Mouse (Mus musculus): ENCODE data around the gene Nrxn3. TPM values are rescaled to one million over a fixed set of nuclear protein-coding genes. Genes with fewer than 3 reads are reported as not detected.

Gene Nrxn3
- total RNA-seq, 1 experiment from 2014 or later, result 0.18 TPM

DNA sequence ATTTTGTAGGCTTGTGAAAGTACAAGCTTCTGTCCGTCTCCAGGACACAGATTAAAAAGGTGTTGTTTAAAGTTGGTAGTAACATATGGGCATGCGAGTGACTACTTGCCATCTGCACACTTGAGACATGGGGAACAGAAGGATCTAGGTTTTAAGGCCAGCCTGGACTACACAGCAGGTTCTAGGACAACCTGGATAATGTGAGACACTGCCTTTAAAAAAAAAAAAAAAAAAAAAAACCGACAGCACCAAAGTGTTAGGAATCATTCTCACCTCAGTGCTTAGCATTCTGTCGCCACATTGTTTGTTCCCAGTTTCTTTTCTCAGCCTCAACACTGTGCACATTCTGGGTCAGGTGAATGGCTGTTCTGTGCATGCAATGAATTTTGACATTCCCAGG is 985.2 kb downstream of the Nrxn3 start:
- no peak for DNase-seq

DNA sequence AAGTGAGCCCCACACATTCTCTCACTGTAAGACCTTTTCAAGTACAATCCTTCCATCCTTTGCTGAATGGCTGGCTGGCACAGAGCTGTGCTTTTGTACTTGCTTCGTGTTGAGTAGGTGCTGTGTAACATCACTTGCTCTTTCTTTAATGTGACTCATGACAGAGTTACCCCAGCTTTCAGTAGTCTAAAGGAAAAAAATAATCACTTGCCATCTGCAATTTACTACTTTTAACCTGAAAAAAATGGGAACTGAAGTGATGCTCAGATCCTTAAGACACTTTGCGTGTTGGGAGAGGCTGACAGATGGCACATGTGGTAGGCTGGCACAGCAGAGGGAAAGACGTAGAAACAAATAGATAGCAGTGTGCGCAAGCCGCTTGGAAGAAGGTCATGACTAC is 987.8 kb downstream of the Nrxn3 start:
- DNase-seq, result no peak

DNA sequence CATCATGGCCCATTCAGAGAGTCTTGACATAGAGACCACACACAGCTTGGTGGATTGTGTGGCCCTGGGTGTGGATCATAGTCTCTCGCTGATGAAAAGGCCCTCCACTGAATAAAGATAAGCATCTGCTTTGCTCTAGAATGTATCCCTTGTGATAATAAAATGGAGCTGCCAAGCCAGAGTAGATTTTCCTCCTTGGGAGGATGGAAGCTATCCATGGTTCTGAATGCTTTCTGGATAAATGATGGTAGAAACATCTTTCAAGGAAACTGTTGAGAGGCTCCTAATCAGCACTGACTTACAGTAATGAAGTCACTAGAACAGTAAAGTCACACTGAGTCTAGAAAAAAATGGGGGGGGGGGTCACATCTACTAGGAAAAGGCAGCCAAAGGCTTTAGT is 989.1 kb downstream of the Nrxn3 start:
- no peak for DNase-seq

DNA sequence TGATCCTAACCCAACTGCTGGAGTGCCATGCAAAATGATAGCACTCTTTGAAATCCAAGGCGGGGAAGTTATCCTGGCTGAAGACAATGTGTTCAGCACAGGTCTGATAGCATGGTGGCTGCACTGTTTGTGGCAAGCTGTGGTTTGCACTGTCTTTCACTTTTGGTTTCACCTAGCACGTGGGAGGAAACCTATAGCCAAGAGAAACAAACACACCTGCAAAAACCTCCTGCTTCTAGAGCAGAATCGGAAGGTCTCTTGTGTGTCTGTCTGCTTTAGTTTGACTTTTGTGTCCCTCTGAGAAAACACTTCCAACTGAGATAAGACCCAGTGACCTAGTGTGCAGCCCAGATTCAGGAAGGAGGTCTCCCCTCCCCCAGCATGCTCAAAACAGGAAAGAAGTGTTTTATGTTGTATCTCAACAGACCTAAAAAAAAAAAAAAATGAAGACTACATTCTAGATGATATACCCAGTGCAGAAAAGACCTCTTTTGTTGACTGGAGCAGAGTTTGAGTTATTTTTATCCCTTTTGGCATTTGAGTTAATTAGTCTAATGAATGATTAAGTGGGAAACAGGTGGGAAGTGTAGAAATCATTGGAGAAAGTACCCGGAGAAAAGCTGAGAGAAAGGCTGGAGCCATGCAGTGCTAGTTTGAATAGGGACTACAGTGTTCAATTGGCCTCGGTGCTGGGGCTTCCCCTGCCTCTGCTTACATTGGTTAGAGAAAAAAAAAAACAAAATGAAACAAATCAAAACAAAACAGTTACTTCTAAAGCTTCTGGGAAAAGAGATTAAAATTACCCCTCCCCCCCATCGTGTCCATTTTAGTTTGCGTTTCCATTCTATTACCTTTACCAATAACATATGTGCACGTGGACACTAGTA is 996.8 kb downstream of the Nrxn3 start:
- DNase-seq, result no peak

DNA sequence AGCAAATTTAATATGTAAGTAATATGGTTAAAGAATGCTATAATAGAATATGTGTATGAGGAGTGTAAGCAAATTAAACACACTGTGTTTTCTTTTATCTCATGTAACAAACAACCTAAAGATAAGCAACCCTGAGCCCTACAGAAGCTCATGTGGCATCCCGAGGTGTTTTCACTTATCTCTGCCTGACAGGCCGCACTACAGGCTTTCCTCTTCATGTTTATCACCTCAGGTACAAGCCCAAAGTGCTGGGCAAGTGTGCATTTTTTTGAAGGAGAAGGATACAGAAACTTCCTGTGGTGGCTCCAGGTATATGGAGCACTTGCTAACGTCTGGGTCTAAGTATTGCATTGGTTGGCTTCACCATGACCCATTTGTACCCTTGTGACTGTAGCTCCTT is 998.3 kb downstream of the Nrxn3 start:
- no peak for DNase-seq

DNA sequence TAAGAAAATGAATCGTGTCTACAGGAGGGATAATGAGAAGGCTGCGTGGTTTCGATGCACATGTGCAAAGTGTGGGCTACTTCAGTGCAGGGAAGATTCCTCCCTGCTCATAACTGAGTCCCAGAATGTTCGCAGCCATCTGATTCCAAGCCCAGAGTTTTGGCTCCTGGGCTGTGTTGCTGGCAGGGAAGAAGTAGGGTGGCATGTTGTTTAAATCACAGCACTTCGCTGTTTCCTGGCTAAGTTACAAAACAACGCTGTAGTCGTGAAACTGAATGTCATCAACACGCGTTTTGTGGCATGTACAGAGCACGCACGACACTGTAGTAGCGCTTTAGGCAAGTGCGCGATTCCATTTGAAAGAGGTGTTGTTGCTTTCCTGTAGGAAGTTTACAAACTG is 999.8 kb downstream of the Nrxn3 start:
- DNase-seq, result no peak

DNA sequence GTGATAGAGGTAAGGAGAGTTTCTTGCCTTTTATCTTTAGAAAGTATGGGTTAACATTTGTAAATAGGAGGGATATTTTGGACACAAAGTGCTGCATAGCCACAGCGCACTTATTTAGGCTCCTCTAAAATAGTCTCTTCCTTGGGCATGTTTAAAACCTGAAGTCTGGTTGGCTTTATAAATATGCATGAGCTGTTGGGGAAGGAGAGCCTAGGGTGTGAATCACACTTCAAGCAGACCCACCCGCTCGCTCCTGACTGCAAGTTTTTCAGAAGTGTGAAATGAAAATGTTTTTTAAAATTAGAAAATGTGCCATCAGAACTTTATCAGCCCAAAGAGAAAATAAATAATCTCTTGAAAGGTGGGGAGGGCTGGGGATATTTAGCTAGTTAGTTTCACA is 1001.4 kb downstream of the Nrxn3 start:
- no peak for DNase-seq

DNA sequence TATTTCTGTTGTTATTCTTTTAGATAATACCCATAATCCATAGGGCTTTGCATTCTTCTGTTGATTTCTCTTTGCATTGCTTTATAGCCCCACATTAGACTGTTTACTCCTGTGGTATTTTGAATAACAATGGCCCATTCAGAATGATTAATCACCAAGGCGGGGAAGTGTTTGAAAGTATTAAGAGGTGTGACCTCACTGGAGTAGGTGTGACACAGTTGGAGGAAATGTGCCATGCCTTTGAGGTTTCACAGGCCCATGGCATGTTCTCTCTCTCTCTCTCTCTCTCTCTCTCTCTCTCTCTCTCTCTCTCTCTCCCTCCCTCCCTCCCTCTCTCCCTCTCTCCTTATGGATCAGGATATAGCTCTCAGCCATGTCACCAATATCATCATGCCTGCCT is 1019.6 kb downstream of the Nrxn3 start:
- no peak for DNase-seq

DNA sequence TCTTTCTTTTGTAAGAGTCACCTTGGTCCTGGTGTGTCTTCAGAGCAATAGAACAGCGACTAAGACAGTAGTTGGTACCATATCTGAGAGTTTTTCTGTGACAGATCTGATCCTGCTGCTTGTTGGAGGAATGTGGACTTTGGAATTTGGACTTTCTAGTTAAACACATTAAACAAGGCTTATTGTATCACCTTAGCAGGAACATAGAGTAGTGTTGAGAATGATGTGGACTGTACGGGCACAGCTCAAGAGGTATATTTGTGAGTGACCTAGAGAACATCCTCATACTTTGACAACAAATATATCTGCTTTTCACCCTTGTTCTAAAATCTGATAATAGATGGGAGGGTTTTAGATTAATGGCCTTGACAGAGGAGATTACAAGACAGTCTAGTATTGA is 1020.1 kb downstream of the Nrxn3 start:
- no peak for DNase-seq

DNA sequence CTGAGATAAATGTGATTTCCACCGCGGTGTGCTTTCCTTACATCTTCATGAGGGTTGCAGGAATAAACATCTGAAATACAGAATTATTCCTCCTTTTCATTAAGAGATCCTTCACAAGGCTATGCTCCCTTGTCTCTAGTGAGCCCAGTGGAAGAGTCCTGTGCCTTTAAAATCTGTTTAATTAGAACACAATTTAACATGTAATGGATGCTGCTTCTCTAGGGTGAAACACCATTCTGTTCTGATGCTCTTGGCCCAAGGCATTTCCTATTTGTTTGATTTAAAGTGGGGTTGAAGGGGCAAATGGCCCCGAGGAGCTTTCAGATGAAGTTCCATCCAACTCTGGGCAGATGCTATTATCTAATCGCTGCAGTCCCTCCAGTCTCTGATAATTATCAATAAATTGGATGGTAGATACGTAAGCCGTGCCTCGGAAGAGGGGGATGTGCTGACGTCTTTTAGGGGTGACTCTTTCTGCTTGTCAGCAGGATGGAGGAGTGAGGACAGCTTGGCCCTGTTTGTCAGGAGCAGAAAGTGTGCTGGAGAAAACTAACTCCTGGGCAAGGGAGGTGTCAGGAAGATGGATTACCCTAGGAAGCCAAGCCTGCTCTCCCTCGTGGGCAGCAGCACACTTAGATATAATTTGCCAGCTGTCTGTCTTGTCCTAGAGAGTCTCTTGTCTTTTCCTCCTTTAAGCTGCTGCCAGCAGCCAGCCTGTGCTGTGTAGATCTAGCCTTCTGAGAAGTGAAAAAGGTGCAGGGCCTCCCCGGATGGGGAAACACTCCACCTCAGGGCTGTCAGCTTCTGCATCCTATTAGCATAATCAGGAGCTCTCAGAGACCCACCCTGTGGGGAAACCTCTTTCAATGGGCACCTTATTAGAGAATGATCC is 1041.8 kb downstream of the Nrxn3 start:
- no peak for DNase-seq

DNA sequence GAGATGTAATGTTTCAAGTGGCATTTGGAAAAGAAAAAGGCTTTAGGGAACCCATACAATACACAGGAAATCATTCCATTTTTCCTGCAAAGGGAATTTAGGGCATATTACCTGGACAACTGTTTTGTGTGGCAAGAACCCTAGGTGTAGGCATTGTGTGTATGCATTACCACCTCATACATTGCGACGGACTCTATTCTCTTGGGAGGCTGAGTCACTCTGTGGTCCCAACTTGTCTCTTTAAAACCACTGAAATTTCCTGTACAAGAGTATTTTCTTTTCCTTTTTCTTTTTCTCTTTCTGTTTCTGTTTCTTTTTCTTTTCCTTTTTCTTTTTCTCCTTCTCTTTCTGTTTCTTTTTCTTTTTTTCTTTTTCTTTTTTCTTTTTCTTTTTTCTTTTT is 1042.5 kb downstream of the Nrxn3 start:
- DNase-seq, result no peak

DNA sequence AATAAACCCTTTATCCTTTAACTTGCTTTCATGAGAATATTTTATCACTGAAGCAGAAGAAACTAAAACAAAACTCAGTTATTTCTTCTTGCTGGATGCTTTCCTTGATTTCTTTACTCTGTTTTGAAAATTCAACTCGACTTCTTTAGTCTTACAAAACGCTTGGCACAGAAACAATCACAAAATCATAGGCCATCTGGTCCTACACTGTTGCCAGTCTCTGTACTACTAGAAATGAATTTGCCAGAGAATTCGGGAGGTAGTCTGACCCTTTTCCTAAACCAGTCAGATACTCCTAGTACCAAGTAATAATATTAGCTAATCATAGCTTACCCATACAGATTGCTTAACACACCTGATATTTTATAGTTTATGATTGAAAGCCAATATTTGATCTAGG is 1066.1 kb downstream of the Nrxn3 start:
- no peak for DNase-seq

DNA sequence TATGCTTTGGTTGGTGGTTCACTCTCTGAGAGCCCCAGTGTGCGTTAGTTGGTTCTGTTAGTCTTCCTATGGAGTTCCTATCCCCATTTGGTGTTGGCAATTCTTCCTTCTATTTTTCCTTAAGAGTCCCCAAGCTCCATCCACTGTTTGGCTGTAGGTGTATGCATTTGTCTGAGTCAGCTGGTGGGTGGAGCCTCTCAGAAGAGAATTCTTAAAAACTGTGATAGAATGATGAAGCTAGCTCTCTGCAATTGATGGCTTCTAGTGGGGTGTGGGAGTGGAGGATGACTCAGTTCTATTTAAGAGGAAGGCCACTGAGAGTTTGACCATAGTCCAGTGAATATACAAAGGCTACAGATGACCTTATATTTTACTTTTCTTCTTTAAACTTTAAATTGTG is 1067.3 kb downstream of the Nrxn3 start:
- no peak for DNase-seq

DNA sequence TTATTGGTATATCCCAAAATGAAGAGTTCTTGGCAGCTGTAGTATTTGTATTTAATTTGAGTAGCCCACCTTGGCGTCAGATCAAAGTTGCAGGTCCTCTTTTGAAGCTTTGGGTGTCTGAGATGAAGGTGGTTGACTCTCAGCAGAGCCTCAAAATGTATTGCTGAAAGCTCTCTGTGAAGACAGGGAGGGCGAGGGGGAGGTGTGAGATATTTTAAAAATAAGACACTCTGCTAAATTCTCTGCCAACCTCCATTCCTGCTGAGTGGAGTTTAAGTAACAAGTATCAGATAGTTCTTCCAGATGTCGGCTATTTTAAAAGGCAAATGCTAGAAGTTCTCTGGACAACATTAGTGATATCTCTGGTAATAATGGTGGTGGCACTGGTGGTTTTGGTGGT is 1069.2 kb downstream of the Nrxn3 start:
- no peak for DNase-seq

DNA sequence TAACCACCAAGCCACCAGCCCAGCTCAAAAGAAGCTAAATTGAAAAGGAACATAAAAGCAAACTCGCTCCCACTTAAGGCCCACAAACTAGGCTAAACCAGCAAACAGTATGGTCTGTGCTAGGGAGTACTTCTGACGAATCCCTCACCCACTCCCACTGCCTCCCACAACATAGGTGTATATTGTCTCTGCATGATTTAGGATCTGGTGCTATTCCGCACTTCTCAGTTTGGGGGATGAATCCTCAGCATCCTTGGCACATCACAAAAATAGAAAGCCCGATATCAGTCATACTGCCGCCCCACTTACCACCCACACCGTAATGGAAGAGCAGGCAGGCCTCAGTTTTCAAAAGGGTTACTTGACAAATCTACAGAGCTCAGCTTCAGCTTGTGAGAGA is 1072.1 kb downstream of the Nrxn3 start:
- no peak for DNase-seq

DNA sequence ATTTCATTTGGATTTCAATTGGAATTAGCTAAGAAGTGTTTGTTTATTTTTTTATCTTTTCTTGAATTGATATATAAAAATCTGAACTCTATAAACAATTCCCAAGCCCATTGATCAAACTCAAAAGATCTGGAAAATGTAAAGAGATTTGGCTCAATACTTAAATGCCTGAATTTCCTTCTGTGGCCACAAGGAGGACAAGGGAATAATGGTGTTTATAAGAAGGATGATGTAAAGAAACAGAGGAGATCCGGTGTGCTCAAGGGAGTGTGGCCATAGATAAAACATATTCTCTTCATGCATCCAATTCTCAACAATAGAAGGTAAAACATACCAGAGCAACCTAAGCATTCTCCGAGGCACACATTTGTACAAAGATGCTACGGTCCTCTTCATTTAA is 1085.5 kb downstream of the Nrxn3 start:
- DNase-seq, result no peak

DNA sequence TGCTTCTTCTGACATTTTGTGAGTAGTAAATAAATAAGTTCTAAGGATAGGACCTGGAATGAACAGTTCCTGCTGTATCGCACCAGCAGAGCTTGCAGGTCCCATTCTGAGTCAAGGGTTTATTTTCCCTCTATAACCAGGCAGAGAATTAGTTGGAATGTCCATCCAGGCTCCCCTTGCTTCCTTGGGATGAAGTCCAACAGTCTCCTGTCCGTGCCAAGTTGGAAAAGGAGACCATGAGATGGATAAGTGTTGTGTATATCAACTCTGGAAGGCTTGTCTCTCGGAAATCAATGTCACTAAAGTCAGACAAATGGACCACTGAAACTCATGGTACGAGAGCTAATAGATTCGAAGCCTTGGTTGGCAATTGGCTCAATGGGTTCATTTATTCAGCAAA is 1087.5 kb downstream of the Nrxn3 start:
- no peak for DNase-seq

DNA sequence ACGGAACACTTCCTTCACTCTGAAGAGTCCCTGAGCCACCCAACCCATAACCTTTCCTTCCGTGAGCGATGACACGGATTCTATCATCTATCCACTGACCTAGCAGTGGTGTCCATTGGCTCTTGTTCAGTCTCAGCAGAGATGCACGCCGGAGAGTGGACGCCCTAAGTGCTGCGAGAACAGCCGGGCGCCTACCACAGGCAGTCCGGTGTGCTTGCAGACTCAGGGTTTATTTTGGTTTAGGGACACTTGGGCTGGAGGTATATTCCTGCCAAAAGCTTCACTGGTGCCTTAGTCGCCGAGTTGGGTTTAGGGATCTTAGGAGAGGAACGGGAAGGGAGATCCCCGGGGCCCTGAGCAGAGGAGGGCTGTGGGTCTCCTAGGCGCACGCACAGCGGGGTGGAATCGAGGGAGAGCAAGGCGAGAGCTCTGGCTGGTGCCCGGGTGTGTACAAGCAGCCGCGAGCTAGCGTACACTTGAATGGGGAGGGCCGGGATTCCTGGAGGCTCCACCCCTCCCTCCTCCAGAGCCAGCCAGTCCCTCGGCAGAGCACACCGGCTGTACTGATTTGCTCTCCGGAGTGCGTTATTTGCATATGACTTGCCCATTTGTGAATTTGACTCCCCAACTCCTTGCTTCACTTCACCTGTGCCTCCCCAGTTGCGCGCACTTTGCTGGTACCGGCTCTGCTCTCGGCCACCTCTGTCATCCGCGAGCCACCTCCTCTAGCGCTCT is 1089.3 kb downstream of the Nrxn3 start:
- DNase-seq, result peak; percentile 44

DNA sequence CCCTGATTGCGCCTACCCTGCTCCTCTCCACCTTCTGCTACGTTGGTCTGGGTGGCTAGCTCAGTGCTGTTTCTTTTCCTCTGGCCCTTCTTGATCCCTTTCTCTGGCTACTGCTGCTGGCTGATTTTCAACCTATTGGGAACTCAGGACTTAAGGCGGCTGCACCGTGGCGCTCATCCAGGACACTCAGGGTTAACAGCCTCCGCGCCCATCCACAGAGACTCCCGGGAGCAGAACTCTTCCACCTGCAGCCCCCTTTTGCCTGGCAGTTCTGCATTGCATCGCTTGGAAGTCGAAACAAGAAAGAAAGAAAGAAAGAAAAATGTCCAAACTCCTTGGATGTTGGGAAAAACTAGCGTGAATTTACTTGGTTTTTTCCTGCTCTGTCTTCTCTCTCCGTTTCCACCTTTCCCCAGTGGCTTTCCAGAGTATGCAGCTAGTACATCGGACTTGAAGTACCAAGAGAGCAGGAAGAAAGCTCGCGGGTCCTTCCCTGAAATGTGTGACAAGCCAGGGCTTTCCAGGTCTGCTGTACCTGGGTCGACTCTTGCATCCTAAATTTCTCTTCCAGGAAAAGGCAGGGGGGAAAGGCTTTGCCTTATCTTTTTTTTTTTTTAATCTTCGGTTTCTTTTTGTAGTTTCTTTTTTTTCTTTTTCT is 1090.0 kb downstream of the Nrxn3 start:
- DNase-seq, result peak; percentile 2

DNA sequence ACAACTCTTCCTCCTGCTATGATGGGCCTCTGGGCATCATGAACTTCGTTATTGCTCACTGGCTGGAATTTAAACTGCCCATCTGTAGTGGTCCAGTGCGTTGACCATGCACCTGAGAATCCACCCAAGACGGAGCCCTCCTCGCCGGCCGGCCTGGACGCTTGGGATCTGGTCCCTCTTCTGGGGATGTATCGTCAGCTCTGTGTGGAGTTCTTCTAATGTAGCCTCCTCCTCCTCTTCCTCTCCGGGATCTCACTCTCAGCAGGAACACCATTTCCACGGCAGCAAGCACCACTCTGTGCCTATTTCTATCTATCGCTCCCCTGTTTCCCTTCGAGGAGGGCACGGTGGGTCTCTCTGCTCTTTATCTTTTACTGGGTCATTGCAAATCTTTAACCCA is 1090.6 kb downstream of the Nrxn3 start:
- no peak for DNase-seq

DNA sequence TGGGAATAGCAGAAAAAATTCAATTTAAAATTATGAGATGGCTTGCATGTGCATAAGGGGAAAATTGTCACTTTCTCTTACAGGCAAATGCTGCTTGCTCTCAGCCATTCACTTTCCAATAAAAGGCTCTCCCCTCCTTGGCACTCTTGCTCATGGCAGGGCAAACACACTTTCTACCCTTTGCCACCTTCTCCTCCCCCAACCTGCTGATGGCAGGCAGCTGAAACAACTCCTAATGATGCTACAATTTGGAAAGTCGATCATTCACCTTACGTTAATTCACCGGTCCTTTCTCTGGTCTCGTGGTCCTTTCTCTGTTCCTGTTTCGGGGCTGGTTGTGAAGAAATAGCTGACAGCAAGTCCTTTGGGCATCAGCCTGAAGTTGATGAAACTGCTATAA is 1091.0 kb downstream of the Nrxn3 start:
- no peak for DNase-seq

DNA sequence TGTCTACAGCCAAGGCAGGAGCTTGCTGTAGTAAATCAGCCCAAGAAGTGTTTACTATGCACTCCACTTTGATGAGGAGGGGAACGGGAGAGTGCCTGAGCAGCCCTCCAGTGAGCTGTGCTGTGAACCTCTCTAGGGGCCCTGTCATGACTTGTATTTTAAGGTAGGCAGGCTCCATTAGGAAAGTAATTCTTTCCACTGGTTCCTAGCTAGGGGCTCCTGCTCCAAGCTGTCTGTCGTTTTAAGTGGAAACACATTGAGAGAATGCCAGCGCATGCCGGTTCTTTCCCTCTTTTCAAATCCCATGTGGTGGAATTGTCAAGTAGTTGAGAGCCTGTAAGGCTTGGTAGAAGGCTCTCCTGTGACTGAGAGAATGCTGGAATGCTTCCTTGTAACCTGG is 1091.9 kb downstream of the Nrxn3 start:
- DNase-seq, result no peak
